Mouse (Mus musculus) small intestine, adult 2 months (tissue): Measurements from ENCODE around the gene Adam17.

Experiments used
- CTCF ChIP-seq: fragments of 200-500 bp; IDR thresholded peaks from 2 replicates; pipeline ENCODE4 v1.5.1; 2012; ENCODE audit warnings: low read depth, mild to moderate bottlenecking, control low read depth, inconsistent platforms, low read length, moderate library complexity, mixed read lengths; ENCODE audit not compliant: insufficient replicate concordance, insufficient read length; ENCODE audit errors: extremely low read depth
- POLR2A ChIP-seq: fragments of 200-500 bp; IDR thresholded peaks from 2 replicates; pipeline ENCODE4 v1.6.1; 2012; ENCODE audit warnings: low read depth, mild to moderate bottlenecking, control low read depth, inconsistent platforms, low read length, moderate library complexity

DNA sequence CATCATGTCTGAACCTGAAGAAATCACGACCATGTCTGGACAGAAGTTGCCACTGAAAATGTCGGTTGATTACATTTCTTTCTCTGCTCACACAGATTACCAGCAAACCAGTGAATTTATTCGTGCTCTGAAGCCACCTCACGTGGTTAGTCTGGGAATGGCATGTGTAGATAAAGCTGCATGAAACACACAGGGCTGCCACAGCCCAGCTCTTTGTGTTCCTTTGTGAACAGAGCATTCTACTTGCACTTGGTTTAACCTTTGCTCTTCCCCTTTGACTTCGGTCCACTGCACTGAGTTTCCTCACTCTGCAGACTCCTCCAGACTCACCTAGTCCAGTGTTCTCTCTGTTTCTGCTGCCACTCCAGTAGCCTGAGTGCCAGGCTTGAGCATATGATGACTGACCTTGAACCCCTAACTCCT, 71.1 kb downstream of the Adam17 start:
- no peak for TF ChIP-seq POLR2A
- no peak for TF ChIP-seq CTCF
